Mouse (Mus musculus): ENCODE results near the gene Hoxb3. TPM values are rescaled to one million over a fixed set of nuclear protein-coding genes. Genes with fewer than 3 reads are reported as not detected.

Gene Hoxb3
- total RNA-seq, 2 experiments from 2014 or later: 0.38 to 0.54 TPM

- intact Hi-C loops (cut with DNase I): no loop called here
- no peak for DNase-seq
Observed at GRCm38 (mm10) chr11:96333241-96334001, 10.3 kb downstream of the Hoxb3 start.

GRCm38 (mm10) chr11:96334002-96334364, 10.9 kb downstream of the Hoxb3 start:
- intact Hi-C loops (cut with DNase I): no loop called here
- DNase-seq: no peak

GRCm38 (mm10) chr11:96334998-96335397, 11.9 kb downstream of the Hoxb3 start:
- DNase-seq: no peak
- intact Hi-C loops (cut with DNase I): no loop called here

GRCm38 (mm10) chr11:96336597-96336996, 13.5 kb downstream of the Hoxb3 start:
- no peak for DNase-seq
- intact Hi-C loops (cut with DNase I): no loop called here

- no peak for DNase-seq
- intact Hi-C loops (cut with DNase I): no loop called here
Observed at GRCm38 (mm10) chr11:96337026-96337425, 13.9 kb downstream of the Hoxb3 start.

GRCm38 (mm10) chr11:96338957-96339855, 16.1 kb downstream of the Hoxb3 start:
- intact Hi-C loops (cut with DNase I): no loop called here
- no peak for DNase-seq

- intact Hi-C loops (cut with DNase I): no loop called here
- no peak for DNase-seq
Observed at GRCm38 (mm10) chr11:96340698-96341365, 17.7 kb downstream of the Hoxb3 start.

GRCm38 (mm10) chr11:96341701-96342575, 18.8 kb downstream of the Hoxb3 start:
- intact Hi-C loops (cut with DNase I): no loop called here
- no peak for DNase-seq

- no peak for DNase-seq
- intact Hi-C loops (cut with DNase I): no loop called here
Observed at GRCm38 (mm10) chr11:96342576-96342930, 19.4 kb downstream of the Hoxb3 start.

- intact Hi-C loops (cut with DNase I): no loop called here
- DNase-seq: no peak
Observed at GRCm38 (mm10) chr11:96343206-96343745, 20.1 kb downstream of the Hoxb3 start.

GRCm38 (mm10) chr11:96344061-96344877, 21.1 kb downstream of the Hoxb3 start:
- DNase-seq: no peak
- intact Hi-C loops (cut with DNase I): no loop called here

- no peak for DNase-seq
- intact Hi-C loops (cut with DNase I): no loop called here
Observed at GRCm38 (mm10) chr11:96344878-96345159, 21.7 kb downstream of the Hoxb3 start.

- intact Hi-C loops (cut with DNase I): no loop called here
- no peak for DNase-seq
Observed at GRCm38 (mm10) chr11:96345220-96345892, 22.2 kb downstream of the Hoxb3 start.

GRCm38 (mm10) chr11:96345893-96346806, 23.0 kb downstream of the Hoxb3 start:
- no peak for DNase-seq
- intact Hi-C loops (cut with DNase I): no loop called here

- intact Hi-C loops (cut with DNase I): no loop called here
- no peak for DNase-seq
Observed at GRCm38 (mm10) chr11:96346916-96347520, 23.9 kb downstream of the Hoxb3 start.

GRCm38 (mm10) chr11:96347717-96348116, 24.6 kb downstream of the Hoxb3 start:
- no peak for DNase-seq
- intact Hi-C loops (cut with DNase I): no loop called here

- intact Hi-C loops (cut with DNase I): no loop called here
Observed at GRCm38 (mm10) chr11:96348141-96348928, 25.2 kb downstream of the Hoxb3 start.

More at GRCm38 (mm10) chr11:96348141-96348928, 25.2 kb downstream of the Hoxb3 start:
- no peak for DNase-seq

Data from gastrocnemius, postnatal 36 days (tissue).